Mouse (Mus musculus): ENCODE measurements around the gene Zfp385a.

Gene Zfp385a

GRCm38 (mm10) chr15:103305792-103306645 lies 33.9 kb downstream of the Zfp385a start:
- no peak for DNase-seq

DNA sequence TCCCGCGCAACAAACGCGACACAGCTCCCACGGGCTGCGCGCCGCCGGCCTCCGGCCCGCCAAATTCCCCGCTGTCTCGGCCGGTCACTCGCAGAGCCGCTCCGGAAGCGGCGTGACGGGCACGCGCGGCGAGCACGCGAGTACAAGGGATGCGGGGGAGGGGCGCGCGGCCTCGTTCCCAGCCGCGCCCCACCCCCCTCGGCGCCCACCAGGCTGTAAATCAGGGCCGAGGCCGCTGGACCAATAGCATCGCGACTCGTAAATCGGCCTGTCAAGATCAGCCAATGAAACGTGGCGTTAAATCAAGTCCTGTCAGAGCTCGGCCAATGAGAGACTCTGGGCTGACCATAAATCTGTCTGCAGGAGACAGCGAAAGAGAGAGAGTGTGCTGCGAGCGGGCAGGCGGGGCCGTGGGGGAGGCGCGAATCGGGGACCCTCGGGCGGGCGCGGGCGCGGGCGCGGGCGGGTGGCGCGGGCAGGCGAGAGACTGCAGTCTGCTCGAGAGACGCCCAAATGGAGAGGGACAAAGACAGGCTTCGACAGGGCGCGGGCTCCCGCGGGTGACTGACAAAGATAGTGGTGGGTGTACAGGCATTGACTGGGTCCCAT lies 34.7 kb downstream of the Zfp385a start:
- DNase-seq, result peak; percentile 88

GRCm38 (mm10) chr15:103304616-103304969 lies 35.3 kb downstream of the Zfp385a start:
- peak; percentile 28 for DNase-seq

GRCm38 (mm10) chr15:103303916-103304615 lies 35.8 kb downstream of the Zfp385a start:
- DNase-seq, result no peak

DNA sequence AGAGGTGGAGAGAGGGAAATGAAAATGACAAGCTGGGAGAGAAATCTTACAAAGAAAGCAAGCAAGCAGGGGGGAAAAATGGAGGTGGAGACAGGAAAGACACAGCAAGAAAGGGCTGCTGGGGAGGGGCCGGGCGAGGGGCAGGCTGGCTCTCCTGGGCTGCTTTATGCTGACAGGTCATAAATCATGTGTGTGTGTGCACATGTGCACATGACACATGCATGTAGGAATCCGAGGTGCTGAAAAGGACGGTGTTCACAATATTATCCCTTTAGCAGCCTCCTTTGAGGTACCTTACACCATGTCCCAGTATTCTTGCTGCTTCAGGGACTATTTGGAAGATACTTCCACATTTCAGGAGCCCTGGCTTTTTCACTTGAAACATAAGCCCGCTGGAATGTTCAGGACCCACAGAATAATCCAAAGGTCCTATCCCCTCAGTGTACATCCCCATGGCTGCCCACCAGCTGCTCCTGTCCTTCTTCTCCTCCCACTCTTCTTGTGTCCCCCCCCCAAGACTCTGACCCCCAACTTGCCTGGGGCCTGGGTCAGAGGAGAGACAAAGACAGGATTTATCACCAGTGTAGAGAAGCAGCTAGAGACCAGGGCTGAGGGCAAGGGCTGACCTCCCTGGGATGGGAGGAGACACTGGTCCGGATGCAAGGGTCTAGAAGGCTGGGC lies 37.4 kb downstream of the Zfp385a start:
- DNase-seq, result no peak

DNA sequence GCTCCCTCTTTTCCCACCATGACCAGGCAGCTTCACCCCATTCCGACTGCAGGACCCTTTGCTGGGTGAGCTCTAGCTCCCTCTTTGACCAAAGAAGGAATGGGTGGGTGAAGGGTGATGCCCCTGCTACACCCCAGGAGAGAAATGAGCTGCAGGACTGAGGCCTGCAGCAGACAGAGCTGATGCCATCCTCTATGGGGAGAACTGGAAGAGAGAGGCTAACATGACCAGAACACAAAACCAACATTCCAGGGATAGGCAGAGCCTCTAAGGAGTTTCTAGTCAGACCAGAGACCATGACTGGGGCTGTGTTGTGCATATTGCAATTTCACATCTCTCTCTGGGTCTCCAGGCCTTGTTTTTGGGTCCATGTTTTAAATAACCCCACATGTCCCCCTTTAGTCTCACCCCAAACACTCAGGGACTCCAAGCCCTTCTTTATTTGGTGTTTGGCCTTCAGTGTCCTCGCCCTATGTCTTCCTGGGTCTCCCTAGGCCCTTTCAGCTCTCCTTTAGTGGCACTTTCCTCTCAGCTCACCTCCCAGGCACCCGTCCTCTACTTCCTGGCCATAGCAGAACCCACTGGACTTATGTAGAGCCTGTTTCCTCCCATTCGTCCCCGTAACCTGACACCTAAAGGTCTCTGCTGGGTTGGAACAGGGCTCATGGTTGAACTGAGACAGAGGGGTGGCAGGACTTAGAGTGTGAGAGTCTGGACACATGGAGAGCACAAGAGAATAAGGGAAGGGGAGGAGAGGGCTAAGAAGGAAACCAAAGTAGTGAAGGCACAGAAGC lies 38.1 kb downstream of the Zfp385a start:
- DNase-seq, result no peak

GRCm38 (mm10) chr15:103301046-103301445 lies 38.8 kb downstream of the Zfp385a start:
- DNase-seq, result no peak

DNA sequence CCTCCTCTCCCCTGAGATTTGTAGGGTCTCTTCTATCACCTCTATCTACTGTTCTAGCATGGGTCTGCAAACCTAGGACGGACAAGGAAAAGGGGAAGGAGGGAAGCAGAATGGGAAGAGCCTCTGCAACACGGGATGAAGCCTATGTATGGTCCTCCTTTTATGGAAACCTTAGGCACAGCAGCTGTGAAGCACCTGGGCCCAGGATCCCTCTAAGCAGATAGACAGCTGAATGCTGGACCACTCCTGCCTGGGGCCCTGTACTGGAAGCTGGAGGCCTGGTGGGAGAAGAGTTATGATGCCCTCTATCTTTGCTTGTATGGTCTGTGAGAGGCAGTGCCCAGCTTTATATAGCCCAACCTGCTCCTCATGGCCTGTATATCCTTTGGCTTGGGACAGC lies 39.3 kb downstream of the Zfp385a start:
- DNase-seq, result no peak

GRCm38 (mm10) chr15:103300067-103300471 lies 39.8 kb downstream of the Zfp385a start:
- DNase-seq, result no peak

- no peak for DNase-seq
Observed at GRCm38 (mm10) chr15:103299644-103300043, 40.2 kb downstream of the Zfp385a start.

DNA sequence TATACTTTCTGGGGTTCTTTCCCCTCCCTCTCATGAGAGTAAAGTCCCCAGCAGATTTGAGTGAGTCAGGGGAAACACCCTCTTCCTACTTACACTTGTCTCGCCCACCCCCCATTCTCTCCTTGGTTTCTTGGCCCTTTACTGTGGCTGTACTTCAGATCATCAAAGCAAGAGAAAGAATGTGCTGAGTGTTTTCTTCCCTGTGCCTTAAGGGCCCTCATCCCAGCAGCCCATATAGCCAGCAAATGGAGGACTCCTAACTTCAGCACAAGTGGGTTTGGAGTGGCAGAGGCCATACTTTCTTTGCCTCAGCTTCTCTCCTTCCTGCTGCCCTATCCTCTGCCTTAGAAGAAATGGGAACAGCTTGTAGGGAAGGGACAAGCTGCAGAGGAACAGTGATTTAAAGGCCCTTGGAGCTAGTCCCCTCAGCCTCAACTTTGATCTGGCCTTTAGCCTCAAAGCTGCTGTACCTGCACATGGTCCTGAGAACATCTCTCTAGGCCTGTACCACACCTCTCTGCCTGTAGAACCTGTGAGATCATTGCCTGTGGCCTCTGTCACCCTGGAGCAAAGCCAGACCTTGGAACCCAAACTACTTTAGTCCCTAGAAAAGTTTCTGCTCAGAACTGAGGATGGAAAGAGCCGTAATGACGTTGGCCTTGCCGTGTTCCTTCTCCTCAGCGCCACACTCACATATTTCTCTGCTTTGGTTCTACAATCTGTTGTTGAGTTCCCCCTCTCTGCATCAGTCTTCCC lies 40.9 kb downstream of the Zfp385a start:
- DNase-seq, result no peak

DNA sequence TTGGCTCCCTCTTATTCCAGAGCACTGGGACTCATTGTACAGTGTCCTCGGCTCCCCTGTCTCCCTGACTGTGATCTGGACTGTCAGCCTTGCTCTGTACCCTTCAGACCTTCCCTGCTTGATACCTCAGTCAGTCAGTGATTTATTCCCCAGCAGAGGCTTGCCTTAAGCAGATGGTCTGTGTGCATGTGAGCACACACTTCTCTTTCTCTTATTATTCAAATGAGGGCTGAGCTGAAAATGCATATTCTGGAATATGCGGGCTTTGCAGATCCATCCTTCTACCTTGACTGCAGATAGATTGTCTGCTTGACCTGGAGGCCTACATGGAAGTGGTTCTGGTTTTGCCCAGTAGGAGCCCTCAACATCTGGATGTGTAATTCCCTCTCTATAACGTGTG lies 41.9 kb downstream of the Zfp385a start:
- no peak for DNase-seq

- no peak for DNase-seq
Observed at GRCm38 (mm10) chr15:103297313-103297712, 42.6 kb downstream of the Zfp385a start.

- DNase-seq, result peak; percentile 32
Observed at GRCm38 (mm10) chr15:103295851-103296250, 44.0 kb downstream of the Zfp385a start.

GRCm38 (mm10) chr15:103294649-103295048 lies 45.2 kb downstream of the Zfp385a start:
- no peak for DNase-seq

DNA sequence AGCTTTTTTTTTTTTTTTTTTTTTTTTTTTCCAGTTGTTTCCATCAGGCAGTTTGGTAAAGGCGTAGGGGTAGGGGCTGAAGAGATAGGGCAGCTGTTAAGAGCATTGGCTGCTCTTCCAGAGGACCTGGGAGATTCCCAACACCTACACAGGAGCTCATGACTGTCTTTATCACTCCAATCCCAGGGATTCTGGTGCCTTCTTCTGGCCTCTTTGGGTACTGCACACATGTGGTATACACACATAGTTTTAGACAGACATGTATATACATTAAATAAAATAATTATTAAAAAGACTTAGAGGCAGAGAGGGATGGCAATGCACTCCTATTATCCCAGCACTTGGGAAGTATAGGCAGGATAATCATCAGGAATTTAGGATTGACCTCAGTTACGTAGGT lies 46.5 kb downstream of the Zfp385a start:
- no peak for DNase-seq

- no peak for DNase-seq
Observed at GRCm38 (mm10) chr15:103292673-103293345, 47.1 kb downstream of the Zfp385a start.

GRCm38 (mm10) chr15:103290843-103291242 lies 49.0 kb downstream of the Zfp385a start:
- DNase-seq, result no peak

- DNase-seq, result no peak
Observed at GRCm38 (mm10) chr15:103290417-103290816, 49.5 kb downstream of the Zfp385a start.

- no peak for DNase-seq
Observed at GRCm38 (mm10) chr15:103289600-103289999, 50.3 kb downstream of the Zfp385a start.

DNA sequence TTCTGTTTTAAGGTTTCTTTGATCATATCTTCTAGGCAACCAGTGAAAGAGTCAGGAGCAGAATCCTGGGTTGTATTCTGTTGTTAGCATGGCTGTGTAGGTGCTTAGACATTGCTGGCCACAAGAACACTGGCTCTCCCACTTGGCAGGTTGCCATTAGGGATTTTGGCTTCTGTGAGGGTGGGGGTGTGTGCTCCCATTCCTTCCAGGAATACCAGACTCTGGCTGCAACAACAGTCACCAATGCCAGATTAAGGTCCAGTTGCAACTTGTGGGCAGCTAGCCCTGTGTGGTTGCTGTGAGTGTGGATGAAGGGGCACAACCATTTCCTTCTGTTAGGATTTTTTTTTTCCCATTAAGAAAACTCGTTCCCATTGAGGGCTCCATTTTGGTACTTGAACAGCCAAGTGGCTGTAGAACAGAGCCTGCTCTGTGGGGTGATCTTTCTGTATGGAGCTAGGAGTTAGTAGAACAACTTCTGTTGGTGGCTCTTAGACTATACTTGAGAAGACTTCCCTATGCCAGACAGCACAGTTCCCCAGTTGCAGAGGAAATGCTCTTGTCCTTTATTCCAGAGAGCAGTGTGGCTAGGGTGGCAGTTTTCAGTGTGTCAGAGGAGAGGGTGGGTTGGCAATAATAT lies 54.0 kb downstream of the Zfp385a start:
- no peak for DNase-seq
